Mouse (Mus musculus) v-Abl transformed pro-B cells (cell line): ENCODE data around the gene Bysl.

Experiments used
- in situ Hi-C, 2 experiments: fragments of 400-800 bp; cut with MboI; formaldehyde crosslinking; loops; one replicate each; pipeline ENCODE4 v1.15.1; 2025; ENCODE audit not compliant: unreplicated experiment in 2 of 2

Bysl gene

GRCm38 (mm10) chr17:47622912-47623554 is 11.7 kb upstream of the Bysl start:
- in situ Hi-C loops, result no loop called here

GRCm38 (mm10) chr17:47618556-47619311 is 7.4 kb upstream of the Bysl start:
- in situ Hi-C loops, result loop anchor here in 1 of 2 experiments (10.0 kb wide), 2 partner anchors 224 to 486 kb away; no protein-coding TSS in a partner anchor

- in situ Hi-C loops, result loop anchor here in 1 of 2 experiments (10.0 kb wide), 2 partner anchors 223 to 487 kb away; no protein-coding TSS in a partner anchor
Observed at GRCm38 (mm10) chr17:47617605-47618307, 6.5 kb upstream of the Bysl start.

GRCm38 (mm10) chr17:47616652-47617051 is 5.4 kb upstream of the Bysl start:
- in situ Hi-C loops, result loop anchor here in 1 of 2 experiments (10.0 kb wide), 2 partner anchors 222 to 488 kb away; no protein-coding TSS in a partner anchor

- in situ Hi-C loops, result loop anchor here in 1 of 2 experiments (10.0 kb wide), 2 partner anchors 221 to 489 kb away; no protein-coding TSS in a partner anchor
Observed at GRCm38 (mm10) chr17:47616119-47616518, 4.8 kb upstream of the Bysl start.

GRCm38 (mm10) chr17:47614018-47614417 is 2.7 kb upstream of the Bysl start:
- in situ Hi-C loops, result loop anchor here (5.0 to 10.0 kb wide), 5 partner anchors 73 to 491 kb away; partner anchors contain the start of genes Mrps10 (in 2 of the 2), Frs3 (in 1 of the 2), Gm21981 (in 1 of the 2) and Prickle4 (in 1 of the 2)

DNA sequence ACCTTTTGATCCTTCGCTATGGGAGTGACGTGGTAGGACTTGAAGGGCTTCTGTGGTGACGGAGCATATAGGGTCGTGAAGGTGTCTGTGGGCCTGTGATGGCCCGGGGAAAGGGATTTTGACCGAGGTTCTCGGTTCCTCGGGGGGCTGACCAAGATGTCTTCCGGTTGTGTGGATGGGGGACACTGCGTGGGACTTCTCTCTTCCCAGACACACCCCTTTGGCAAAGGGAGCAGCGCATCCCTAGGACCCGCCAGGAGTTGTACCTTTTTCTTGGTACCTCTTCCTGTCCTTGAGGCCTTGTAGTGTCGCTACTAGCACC is 330 bp upstream of the Bysl start:
- in situ Hi-C loops, result loop anchor here (5.0 to 10.0 kb wide), 5 partner anchors 76 to 493 kb away; partner anchors contain the start of genes Mrps10 (in 2 of the 2), Frs3 (in 1 of the 2), Gm21981 (in 1 of the 2) and Prickle4 (in 1 of the 2)

- in situ Hi-C loops, result loop anchor here in 1 of 2 experiments (5.0 kb wide), 1 partner anchor 102 kb away; the partner anchor contains the start of gene Ccnd3
Observed at GRCm38 (mm10) chr17:47609182-47609581, 2.1 kb downstream of the Bysl start.

DNA sequence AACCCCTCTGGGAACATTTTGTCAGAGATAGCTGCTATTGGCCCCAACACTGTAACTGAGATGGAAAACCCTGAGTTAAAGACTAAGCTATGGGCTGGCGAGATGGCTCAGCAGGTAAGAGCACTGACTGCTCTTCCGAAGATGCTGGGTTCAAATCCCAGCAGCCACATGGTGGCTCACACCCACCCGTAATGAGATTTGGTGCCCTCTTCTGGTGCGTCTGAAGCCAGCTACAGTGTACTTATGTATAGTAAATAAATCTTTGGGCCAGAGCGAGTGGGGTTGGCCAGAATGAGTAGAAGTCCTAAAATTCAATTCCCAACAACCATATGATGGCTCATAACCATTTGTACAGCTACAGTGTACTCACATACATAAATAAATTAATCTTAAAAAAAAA is 5.1 kb downstream of the Bysl start:
- in situ Hi-C loops, result loop anchor here in 1 of 2 experiments (5.0 kb wide), 1 partner anchor 99 kb away; the partner anchor contains the start of gene Ccnd3

- in situ Hi-C loops, result no loop called here
Observed at GRCm38 (mm10) chr17:47602289-47602688, 9.0 kb downstream of the Bysl start.

DNA sequence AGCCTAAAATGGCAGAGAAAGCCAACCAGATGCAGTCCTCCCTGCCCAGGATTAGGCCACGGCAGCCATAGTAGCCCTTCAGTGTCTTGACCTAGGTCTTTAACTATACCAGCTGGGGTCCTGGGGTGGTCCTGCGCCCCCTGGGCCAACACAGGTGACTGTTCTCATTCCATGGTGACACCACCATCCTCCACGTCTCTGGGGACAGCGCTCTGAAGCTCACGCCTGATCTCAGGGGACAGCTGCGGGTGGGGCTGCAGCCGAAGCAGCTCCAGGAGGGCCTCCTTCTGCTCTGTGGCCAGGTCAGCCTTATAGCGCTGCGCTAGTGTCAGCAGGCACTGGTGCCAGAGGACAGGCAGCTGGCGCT is 9.9 kb downstream of the Bysl start:
- in situ Hi-C loops, result no loop called here

DNA sequence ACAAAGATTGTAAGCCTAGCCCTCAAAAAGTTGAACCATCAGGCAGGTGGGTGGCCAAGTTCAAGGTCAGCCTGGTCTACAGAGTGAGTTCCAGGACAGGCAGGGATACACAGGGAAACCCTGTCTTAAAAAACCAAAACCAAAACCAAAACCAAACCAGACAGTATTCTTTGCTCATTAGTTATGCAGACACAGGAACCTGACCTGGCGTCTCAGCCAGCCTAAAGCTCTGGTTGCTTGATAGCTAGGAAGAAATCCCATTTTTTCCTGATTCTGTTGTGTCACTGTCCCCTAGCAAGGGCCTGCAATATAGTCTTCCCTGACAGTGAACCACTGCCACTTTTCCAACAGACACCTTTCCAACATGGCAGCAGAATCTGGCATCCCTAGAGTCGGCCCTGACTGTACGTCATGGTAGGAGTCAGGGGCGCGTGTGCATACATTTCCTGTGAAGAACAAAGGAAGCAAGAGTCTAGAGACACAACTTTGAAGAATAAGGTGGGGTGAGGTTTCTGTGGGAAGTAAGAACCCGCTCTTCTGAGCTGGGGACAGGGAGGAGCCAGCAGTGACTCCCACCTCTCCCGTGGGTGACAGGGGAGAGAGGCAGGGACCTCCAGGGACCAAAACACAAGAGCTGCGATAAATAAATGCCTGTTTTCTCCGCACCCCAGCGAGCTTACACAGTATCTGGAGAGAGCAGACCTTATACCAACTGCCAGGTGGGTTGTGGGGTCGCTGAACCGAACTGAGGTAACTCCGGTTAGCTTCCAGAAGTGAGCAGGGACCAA is 10.5 kb downstream of the Bysl start:
- in situ Hi-C loops, result no loop called here

DNA sequence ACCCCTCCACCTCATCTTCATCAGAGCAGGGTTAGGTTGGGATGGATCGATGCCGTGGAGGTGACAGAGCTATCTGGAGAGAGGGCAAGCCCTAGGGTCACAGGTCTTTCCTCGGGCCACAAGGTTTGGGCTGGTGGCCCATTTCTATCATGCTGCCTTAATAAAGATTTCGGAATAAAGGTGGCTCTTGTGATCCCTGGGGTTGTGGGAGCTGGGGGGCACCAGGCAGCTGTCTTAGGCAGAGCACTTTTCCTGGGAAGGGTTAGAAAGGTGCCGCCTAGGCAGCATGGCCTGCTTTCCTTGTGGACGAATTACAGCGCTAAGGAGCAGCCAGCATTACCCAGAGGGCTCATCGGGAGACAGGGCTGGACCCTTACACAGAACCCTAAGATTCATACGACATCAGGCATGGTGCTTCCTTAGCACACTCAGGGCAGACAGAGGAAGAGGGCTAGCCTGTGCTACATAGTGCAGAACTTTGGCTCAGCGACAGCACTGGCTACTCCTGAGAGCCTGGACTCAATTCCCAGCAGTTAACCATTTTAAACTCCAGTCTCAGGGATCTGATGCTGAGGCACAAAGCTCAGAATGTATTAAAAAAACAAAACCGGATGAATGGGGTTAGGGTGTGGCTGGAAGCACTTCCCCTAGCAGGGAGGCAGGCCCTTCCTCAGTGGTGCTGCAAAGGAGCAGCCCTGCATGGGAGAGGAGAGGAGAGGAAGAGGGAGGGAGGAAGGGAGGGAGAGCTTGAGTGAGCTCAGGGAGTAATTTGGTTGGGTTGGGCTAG is 11.6 kb downstream of the Bysl start:
- in situ Hi-C loops, result loop anchor here in 1 of 2 experiments (5.0 kb wide), 2 partner anchors 42 to 87 kb away; no protein-coding TSS in a partner anchor

- in situ Hi-C loops, result loop anchor here in 1 of 2 experiments (5.0 kb wide), 2 partner anchors 41 to 86 kb away; no protein-coding TSS in a partner anchor
Observed at GRCm38 (mm10) chr17:47598580-47599304, 12.6 kb downstream of the Bysl start.

- in situ Hi-C loops, result loop anchor here in 1 of 2 experiments (5.0 kb wide), 2 partner anchors 41 to 86 kb away; no protein-coding TSS in a partner anchor
Observed at GRCm38 (mm10) chr17:47597838-47598579, 13.3 kb downstream of the Bysl start.

- in situ Hi-C loops, result loop anchor here in 1 of 2 experiments (5.0 kb wide), 2 partner anchors 40 to 85 kb away; no protein-coding TSS in a partner anchor
Observed at GRCm38 (mm10) chr17:47597261-47597660, 14.0 kb downstream of the Bysl start.

- in situ Hi-C loops, result loop anchor here in 1 of 2 experiments (5.0 kb wide), 2 partner anchors 40 to 85 kb away; no protein-coding TSS in a partner anchor
Observed at GRCm38 (mm10) chr17:47596839-47597164, 14.5 kb downstream of the Bysl start.
